18 mouse cellular contexts compared by ENCODE assay signal in the genomic region with DNA sequence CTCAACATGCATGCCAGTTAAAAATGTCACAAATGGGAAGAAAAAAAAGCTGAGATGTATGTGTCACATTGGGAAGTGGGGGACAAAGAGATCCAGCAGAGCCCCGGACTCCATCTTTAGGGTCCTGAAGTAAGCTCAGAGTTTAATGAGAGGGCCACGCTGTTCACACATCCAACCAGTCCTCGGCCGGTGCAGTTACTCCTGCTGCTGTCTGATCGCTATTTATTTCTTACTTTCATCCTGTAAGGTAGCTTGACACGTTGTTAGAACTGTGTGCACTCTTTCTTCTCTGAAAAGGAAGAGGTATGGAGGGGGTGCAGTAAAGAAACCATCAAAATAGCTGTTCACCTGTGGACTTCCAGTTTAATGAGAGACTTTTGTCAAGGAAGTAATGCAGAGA.
"Had no signal": no experiment of that assay in that cellular context is flagged by ENCODE, and none has a peak within 500 bp of the region (broad histone marks: within the 10 kb centered on the region; RNA-seq: fewer than 3 reads in every experiment).

No protein-coding gene starts in this region.

- H3K36me3 ChIP-seq: midbrain, embryonic 12.5 days; neural tube, embryonic 13.5 days; neural tube, embryonic 15.5 days had no signal

- H3K4me1 ChIP-seq: neural tube, embryonic 15.5 days had no signal

- H3K27ac ChIP-seq: liver, embryonic 14.5 days; midbrain, embryonic 10.5 days; midbrain, embryonic 12.5 days; neural tube, embryonic 13.5 days; neural tube, embryonic 15.5 days had no signal

- H3K27me3 ChIP-seq: midbrain, embryonic 12.5 days; neural tube, embryonic 13.5 days; neural tube, embryonic 15.5 days had no signal

- H3K4me2 ChIP-seq: lung, embryonic 14.5 days; midbrain, embryonic 12.5 days; neural tube, embryonic 13.5 days; neural tube, embryonic 15.5 days had no signal

- H3K9me3 ChIP-seq: midbrain, embryonic 10.5 days; midbrain, embryonic 12.5 days; neural tube, embryonic 13.5 days; neural tube, embryonic 15.5 days had no signal

- DNase-seq: lung, adult 18-20 months; lung, embryonic 14.5 days; lung, postnatal 10 days; lung, postnatal 4 days; retina, postnatal 1 day; right cerebral cortex, adult 18-20 months; right cerebral cortex, postnatal 25 days; right cerebral cortex, postnatal 4 days; spleen, adult 18-20 months; thymus, adult 18-20 months; thymus, postnatal 14 days; thymus, postnatal 36 days had no signal

- H3K9ac ChIP-seq: liver, embryonic 14.5 days; lung, embryonic 14.5 days; midbrain, embryonic 12.5 days; neural tube, embryonic 13.5 days; neural tube, embryonic 15.5 days had no signal

- H3K4me3 ChIP-seq: midbrain, embryonic 10.5 days; midbrain, embryonic 12.5 days; myocyte; neural tube, embryonic 13.5 days; neural tube, embryonic 15.5 days had no signal
